Mouse (Mus musculus): ENCODE measurements around the gene Rasl12. TPM values are rescaled to one million over a fixed set of nuclear protein-coding genes. Genes with fewer than 3 reads are reported as not detected.
A peak's percentile ranks its signal among the peaks of the same experiment; 100 is the strongest.

Rasl12 gene
- 11.7 and 11.9 TPM in 2 replicates for polyA plus RNA-seq (2016; fragmentation: Nextera tagmentation; extraction: Ambion mirVana)

- WGBS, result under 1% methylated on average over 24 of the region's 24 CpGs
- Histone ChIP-seq H3K4me2 (replicated peaks) (peak within 1 kb of the TSS; percentile 69), H3K4me3 (peak within 1 kb of the TSS; percentile 48), H3K36me3 (no peaks in the 10 kb centered on the region), H3K9ac (peak within 1 kb of the TSS; percentile 38), H3K27ac (no peak within 1 kb of the TSS), H3K27me3 (0 out of 2 replicates have a peak, but pooled peaks cover 5% of the 10 kb centered on the region), H3K9me3 (no peaks in the 10 kb centered on the region), H3K4me1 (peaks cover 4% of the 10 kb centered on the region; the same call in 1 of the 2 replicates)
- peak; percentile 67; the same call in 1 of the 2 replicates for ATAC-seq (ENCODE audit: insufficient number of reproducible peaks, insufficient read depth, low FRiP score, low TSS enrichment)
Measured at GRCm38 (mm10) chr9:65398279-65398678, at the start of gene Rasl12. TSS of gene Rasl12 (plus strand) at chr9:65398506.

DNA sequence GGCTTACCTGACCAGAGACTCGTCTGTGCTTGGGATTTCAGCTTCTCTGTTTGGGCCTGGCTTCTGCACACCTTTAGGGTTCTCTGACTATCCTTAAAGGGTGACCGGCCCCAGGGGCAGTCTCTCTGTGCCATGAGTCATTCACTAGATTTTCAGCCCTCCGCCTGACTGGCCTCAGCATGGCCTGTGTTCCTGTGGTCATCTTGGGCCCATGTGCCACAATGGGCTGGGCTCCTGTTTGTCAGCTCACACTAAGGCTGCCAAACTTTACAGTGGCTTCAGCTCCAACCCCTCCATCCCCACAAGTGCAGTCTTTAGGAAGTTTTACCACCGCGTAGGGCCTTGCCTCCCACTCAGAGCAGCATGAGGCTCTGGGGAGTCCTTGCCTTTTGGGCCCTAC lies 45.1 kb upstream of the Rasl12 start:
- no peak overlapping the region for H3K9ac ChIP-seq
- 87% methylated on average over 5 of the region's 5 CpGs for WGBS
- ATAC-seq (ENCODE audit: insufficient number of reproducible peaks, insufficient read depth, low FRiP score, low TSS enrichment), result no peak
- H3K27me3 ChIP-seq, result no peaks in the 10 kb centered on the region
- no peak overlapping the region for H3K4me2 ChIP-seq (replicated peaks)
- H3K4me3 ChIP-seq, result no peak overlapping the region
- no peak overlapping the region for H3K27ac ChIP-seq
- no peaks in the 10 kb centered on the region for H3K9me3 ChIP-seq
- H3K4me1 ChIP-seq, result no peaks in the 10 kb centered on the region
- H3K36me3 ChIP-seq, result peaks cover 30% of the 10 kb centered on the region

GRCm38 (mm10) chr9:65356561-65356960 lies 41.7 kb upstream of the Rasl12 start:
- H3K9ac ChIP-seq, result no peak overlapping the region
- no peaks in the 10 kb centered on the region for H3K9me3 ChIP-seq
- H3K4me3 ChIP-seq, result no peak overlapping the region
- no peak for ATAC-seq (ENCODE audit: insufficient number of reproducible peaks, insufficient read depth, low FRiP score, low TSS enrichment)
- H3K4me2 ChIP-seq (replicated peaks), result no peak overlapping the region
- H3K36me3 ChIP-seq, result peaks cover 59% of the 10 kb centered on the region
- no peak overlapping the region for H3K27ac ChIP-seq
- H3K27me3 ChIP-seq, result no peaks in the 10 kb centered on the region
- H3K4me1 ChIP-seq, result no peaks in the 10 kb centered on the region
- 87% methylated on average over 7 of the region's 7 CpGs for WGBS

GRCm38 (mm10) chr9:65356971-65357370 lies 41.3 kb upstream of the Rasl12 start:
- ATAC-seq (ENCODE audit: insufficient number of reproducible peaks, insufficient read depth, low FRiP score, low TSS enrichment), result no peak
- 88% methylated on average over 2 of the region's 2 CpGs for WGBS
- H3K27me3 ChIP-seq, result no peaks in the 10 kb centered on the region

DNA sequence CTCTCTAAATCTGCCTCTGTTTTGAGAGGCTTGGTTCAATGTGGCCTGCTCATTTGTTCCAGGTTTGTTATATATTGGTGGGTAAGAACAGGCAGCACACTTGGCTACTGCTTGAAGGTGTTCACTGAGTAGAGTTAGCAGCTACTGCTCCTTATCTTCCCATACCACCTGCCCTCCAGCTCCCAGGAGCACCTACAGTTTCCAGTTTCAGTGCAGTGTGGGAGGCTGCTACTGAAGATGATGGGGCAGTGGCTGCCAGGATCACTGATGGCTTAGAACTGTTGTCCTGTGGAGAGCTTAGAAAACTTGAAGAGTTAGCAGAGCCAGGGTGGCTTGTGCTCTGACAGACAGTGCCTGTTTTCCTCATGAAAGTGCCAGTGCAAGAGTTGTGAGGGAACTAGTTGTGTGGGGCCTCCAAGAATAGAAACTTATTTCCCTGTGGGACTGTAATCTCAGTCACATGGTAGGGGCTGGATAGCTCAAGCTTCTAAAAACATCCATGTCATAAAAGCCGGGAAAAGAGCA lies 39.3 kb upstream of the Rasl12 start:
- H3K9ac ChIP-seq, result no peak overlapping the region
- H3K36me3 ChIP-seq, result peaks cover 61% of the 10 kb centered on the region
- no peaks in the 10 kb centered on the region for H3K27me3 ChIP-seq
- no peaks in the 10 kb centered on the region for H3K4me1 ChIP-seq
- no peak overlapping the region for H3K27ac ChIP-seq
- H3K4me2 ChIP-seq (replicated peaks), result no peak overlapping the region
- no peaks in the 10 kb centered on the region for H3K9me3 ChIP-seq
- no peak for ATAC-seq (ENCODE audit: insufficient number of reproducible peaks, insufficient read depth, low FRiP score, low TSS enrichment)
- WGBS, result 91% methylated on average over 1 of the region's 1 CpGs
- H3K4me3 ChIP-seq, result no peak overlapping the region

More at GRCm38 (mm10) chr9:65356971-65357370, 41.3 kb upstream of the Rasl12 start:
- Histone ChIP-seq H3K4me1 (no peaks in the 10 kb centered on the region), H3K4me2 (replicated peaks) (no peak overlapping the region), H3K36me3 (peaks cover 61% of the 10 kb centered on the region), H3K9me3 (no peaks in the 10 kb centered on the region), H3K4me3 (no peak overlapping the region), H3K9ac (no peak overlapping the region), H3K27ac (no peak overlapping the region)

DNA sequence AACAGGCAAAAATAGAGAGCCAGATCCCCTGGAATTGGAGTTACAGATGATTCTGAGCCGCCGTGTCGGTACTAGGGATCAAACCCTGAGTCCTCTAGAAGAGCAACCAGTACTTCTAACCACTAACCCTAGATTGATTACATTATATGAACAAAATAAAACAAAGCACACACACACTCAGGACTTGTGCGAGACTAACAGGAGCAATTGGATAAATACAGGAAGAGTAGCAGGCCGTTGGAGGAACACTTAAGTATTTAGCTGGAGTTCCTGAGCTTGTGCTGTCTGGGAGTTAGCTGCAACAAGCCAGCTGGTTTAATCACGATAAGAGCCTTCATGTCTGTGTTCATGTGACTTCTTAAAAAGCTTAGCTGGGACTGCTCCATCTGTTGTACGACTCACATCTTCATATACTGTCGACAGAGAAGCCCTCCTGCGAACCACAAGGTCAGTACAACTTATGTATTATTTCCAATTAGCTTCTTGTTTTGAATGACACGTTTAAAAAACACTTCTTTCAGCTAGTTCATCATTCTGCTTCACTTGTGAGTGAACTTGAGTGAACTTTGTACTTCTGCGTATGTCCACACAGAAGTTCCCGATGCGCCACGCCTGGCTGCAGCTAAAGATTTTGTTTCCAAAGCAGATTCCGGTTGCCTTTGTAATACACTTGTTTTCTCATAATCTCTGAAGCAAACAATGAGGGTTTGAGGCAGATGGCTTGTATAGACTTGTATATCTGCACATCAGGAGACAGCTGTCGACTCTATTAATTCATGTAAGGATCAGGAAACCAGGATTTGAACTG lies 37.5 kb upstream of the Rasl12 start, which contains the start of gene Ubap1l:
Gene Ubap1l, plus strand, starts transcription at position 401 of the 808 bp plus-strand sequence.
- Histone ChIP-seq H3K9me3 (no peaks in the 10 kb centered on the region), H3K9ac (no peak within 1 kb of the TSS), H3K4me2 (replicated peaks) (no peak within 1 kb of the TSS), H3K4me1 (no peaks in the 10 kb centered on the region), H3K27me3 (no peaks in the 10 kb centered on the region), H3K27ac (no peak within 1 kb of the TSS), H3K4me3 (no peak within 1 kb of the TSS), H3K36me3 (peaks cover 56% of the 10 kb centered on the region)
- WGBS, result 89% methylated on average over 16 of the region's 16 CpGs
- ATAC-seq (ENCODE audit: insufficient number of reproducible peaks, insufficient read depth, low FRiP score, low TSS enrichment), result no peak

- H3K4me1 ChIP-seq, result no peaks in the 10 kb centered on the region
- no peak overlapping the region for H3K9ac ChIP-seq
- WGBS, result 60% methylated on average over 9 of the region's 9 CpGs
- no peak overlapping the region for H3K4me2 ChIP-seq (replicated peaks)
- no peaks in the 10 kb centered on the region for H3K27me3 ChIP-seq
- no peak for ATAC-seq (ENCODE audit: insufficient number of reproducible peaks, insufficient read depth, low FRiP score, low TSS enrichment)
- H3K4me3 ChIP-seq, result no peak overlapping the region
- no peaks in the 10 kb centered on the region for H3K9me3 ChIP-seq
- H3K27ac ChIP-seq, result no peak overlapping the region
- H3K36me3 ChIP-seq, result peaks cover 33% of the 10 kb centered on the region
Measured at GRCm38 (mm10) chr9:65363684-65364083, 34.6 kb upstream of the Rasl12 start.

- H3K4me2 ChIP-seq (replicated peaks), result no peak overlapping the region
- ATAC-seq (ENCODE audit: insufficient number of reproducible peaks, insufficient read depth, low FRiP score, low TSS enrichment), result no peak
- H3K36me3 ChIP-seq, result peaks cover 16% of the 10 kb centered on the region
- no peaks in the 10 kb centered on the region for H3K27me3 ChIP-seq
- WGBS, result 88% methylated on average over 7 of the region's 7 CpGs
- no peaks in the 10 kb centered on the region for H3K4me1 ChIP-seq
- no peak overlapping the region for H3K27ac ChIP-seq
- no peaks in the 10 kb centered on the region for H3K9me3 ChIP-seq
- no peak overlapping the region for H3K4me3 ChIP-seq
- H3K9ac ChIP-seq, result no peak overlapping the region
Measured at GRCm38 (mm10) chr9:65365721-65366120, 32.6 kb upstream of the Rasl12 start.

- H3K36me3 ChIP-seq, result no peaks in the 10 kb centered on the region
- no peak overlapping the region for H3K4me2 ChIP-seq (replicated peaks)
- H3K9ac ChIP-seq, result no peak overlapping the region
- no peak overlapping the region for H3K27ac ChIP-seq
- no peaks in the 10 kb centered on the region for H3K27me3 ChIP-seq
- WGBS, result 84% methylated on average over 24 of the region's 24 CpGs
- ATAC-seq (ENCODE audit: insufficient number of reproducible peaks, insufficient read depth, low FRiP score, low TSS enrichment), result no peak
- H3K4me3 ChIP-seq, result no peak overlapping the region
- no peaks in the 10 kb centered on the region for H3K4me1 ChIP-seq
- no peaks in the 10 kb centered on the region for H3K9me3 ChIP-seq
Measured at GRCm38 (mm10) chr9:65371756-65372155, 26.6 kb upstream of the Rasl12 start.

DNA sequence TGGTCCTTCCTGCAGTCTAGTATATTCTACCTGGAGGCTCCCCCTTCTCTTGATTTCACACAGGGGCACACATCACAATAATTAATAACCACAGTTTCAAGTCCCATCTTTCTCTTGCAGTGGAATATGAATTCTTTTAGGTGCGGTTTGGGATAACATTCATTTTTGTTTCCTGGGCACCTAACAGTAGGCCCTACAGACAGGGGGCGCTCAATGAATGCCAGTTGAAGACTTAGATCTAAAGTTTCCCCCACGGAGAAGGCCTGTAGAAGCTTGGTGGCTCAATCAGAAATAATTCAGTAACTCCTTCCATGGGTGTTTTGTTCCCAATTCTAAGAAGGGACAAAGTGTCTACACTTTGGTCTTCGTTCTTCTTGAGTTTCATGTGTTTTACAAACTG lies 25.9 kb upstream of the Rasl12 start:
- no peaks in the 10 kb centered on the region for H3K4me1 ChIP-seq
- no peaks in the 10 kb centered on the region for H3K9me3 ChIP-seq
- ATAC-seq (ENCODE audit: insufficient number of reproducible peaks, insufficient read depth, low FRiP score, low TSS enrichment), result no peak
- H3K27ac ChIP-seq, result no peak overlapping the region
- no peak overlapping the region for H3K9ac ChIP-seq
- WGBS, result 79% methylated on average over 4 of the region's 4 CpGs
- H3K36me3 ChIP-seq, result no peaks in the 10 kb centered on the region
- H3K4me2 ChIP-seq (replicated peaks), result no peak overlapping the region
- no peaks in the 10 kb centered on the region for H3K27me3 ChIP-seq
- H3K4me3 ChIP-seq, result no peak overlapping the region

DNA sequence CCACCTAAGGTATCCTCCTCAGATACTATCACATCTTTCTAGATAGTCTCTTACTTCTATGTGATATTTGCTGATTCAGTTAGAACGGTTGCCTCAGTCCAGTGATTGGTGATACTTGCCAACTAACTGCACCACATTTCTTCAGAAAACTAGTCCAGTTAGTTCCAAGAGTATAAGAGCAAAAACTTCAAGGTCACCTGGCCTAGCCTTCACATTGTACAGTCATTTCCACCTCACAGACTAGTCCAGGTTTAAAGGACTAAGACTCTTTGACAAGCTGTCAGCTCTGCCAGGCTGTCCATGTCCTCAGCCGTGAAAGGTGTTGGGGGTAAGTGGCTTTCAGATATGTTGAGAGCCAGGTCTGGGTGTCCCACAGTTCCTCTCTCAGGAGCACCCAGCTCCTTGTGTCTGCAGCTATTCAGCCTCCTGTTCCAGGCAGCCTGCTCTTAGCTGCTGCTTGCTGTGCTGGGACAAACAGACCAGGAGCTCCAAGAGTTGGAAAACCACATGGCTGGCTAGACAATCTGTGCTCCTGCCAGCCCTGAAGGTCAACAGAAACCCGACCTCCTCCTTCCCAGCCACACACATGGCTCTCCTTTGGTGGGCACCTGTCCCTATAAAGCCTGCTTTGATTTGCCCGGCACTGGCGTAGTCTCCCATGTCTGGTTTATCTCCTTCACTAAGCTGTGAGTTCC lies 23.7 kb upstream of the Rasl12 start:
- Histone ChIP-seq H3K4me2 (replicated peaks) (no peak overlapping the region), H3K27ac (no peak overlapping the region)

More for the DNA sequence above, 23.7 kb upstream of the Rasl12 start:
- 74% methylated on average over 5 of the region's 5 CpGs for WGBS
- Histone ChIP-seq H3K4me1 (no peaks in the 10 kb centered on the region), H3K36me3 (no peaks in the 10 kb centered on the region), H3K9ac (no peak overlapping the region), H3K4me3 (no peak overlapping the region), H3K9me3 (no peaks in the 10 kb centered on the region), H3K27me3 (no peaks in the 10 kb centered on the region)
- no peak for ATAC-seq (ENCODE audit: insufficient number of reproducible peaks, insufficient read depth, low FRiP score, low TSS enrichment)

Measured in embryonic facial prominence, embryonic 12.5 days (tissue).